Mouse (Mus musculus) forebrain, embryonic 11.5 days (tissue): ENCODE data around the gene Ltbr. TPM values are rescaled to one million over a fixed set of nuclear protein-coding genes. Genes with fewer than 3 reads are reported as not detected.
A peak's percentile ranks its signal among the peaks of the same experiment; 100 is the strongest.

ENCODE experiments used
- ATAC-seq: fragments of 200-750 bp; cut with Nextera tagmentation; replicated peaks from 2 replicates; pipeline ENCODE4 v1.8.0; 2017; ENCODE audit warnings: moderate TSS enrichment; ENCODE audit not compliant: low FRiP score
- DNase-seq: peaks from one replicate; pipeline ENCODE4 v3.0.0-alpha.2; 2017; ENCODE audit warnings: low spot score
- H3K27ac ChIP-seq: fragments of 300-500 bp; sonication (generic); 2 replicates; pipeline ENCODE4 v1.5.1; 2014; ENCODE audit warnings: low read depth, low read length
- H3K27me3 ChIP-seq: fragments of 300-500 bp; sonication (generic); 2 replicates; pipeline ENCODE4 v1.6.1; 2014; ENCODE audit warnings: mild to moderate bottlenecking, low read length, mixed read lengths; ENCODE audit not compliant: control insufficient read depth, insufficient read depth
- H3K36me3 ChIP-seq: fragments of 300-500 bp; sonication (generic); 2 replicates; pipeline ENCODE4 v1.6.1; 2014; ENCODE audit warnings: mild to moderate bottlenecking, low read length, moderate library complexity, mixed read lengths; ENCODE audit not compliant: control insufficient read depth, insufficient read depth
- H3K4me1 ChIP-seq: fragments of 300-500 bp; sonication (generic); replicated peaks from 2 replicates; pipeline ENCODE4 v1.6.1; 2014; ENCODE audit warnings: low read length, mixed read lengths; ENCODE audit not compliant: control insufficient read depth, insufficient read depth
- H3K4me2 ChIP-seq: fragments of 300-500 bp; sonication (generic); 2 replicates; pipeline ENCODE4 v1.6.1; 2014; ENCODE audit warnings: low read depth, mild to moderate bottlenecking, low read length, moderate library complexity, mixed read lengths; ENCODE audit not compliant: severe bottlenecking
- H3K4me3 ChIP-seq: fragments of 300-500 bp; sonication (generic); 2 replicates; pipeline ENCODE4 v1.5.1; 2014; ENCODE audit warnings: low read depth, low read length
- H3K9ac ChIP-seq: fragments of 300-500 bp; sonication (generic); 2 replicates; pipeline ENCODE4 v1.6.1; 2014; ENCODE audit warnings: low read length
- H3K9me3 ChIP-seq: fragments of 300-500 bp; sonication (generic); 2 replicates; pipeline ENCODE4 v1.6.1; 2016; ENCODE audit warnings: low read length, mixed read lengths; ENCODE audit not compliant: control insufficient read depth
- WGBS: fragments of 180-500 bp; shearing (Covaris S2); extraction: QIAGEN DNeasy Blood & Tissue Kit; methylation state at CpG from one replicate; pipeline ENCODE4 v1.1.7; 2014; 5-methylcytosine and 5-hydroxymethylcytosine counted together
- polyA plus RNA-seq: library from polyadenylated mRNA; unstranded; fragments of >200 nt; fragmentation: Nextera tagmentation; extraction: Ambion mirVana; gene quantifications from 2 replicates; pipeline ENCODE4 v1.2.1, GENCODE M21; 2014

The Ltbr gene
- polyA plus RNA-seq, 1 experiment from 2014 or later: 16.6 TPM

GRCm38 (mm10) chr6:125349575-125350230 is 36.0 kb upstream of the Ltbr start:
- H3K36me3 ChIP-seq: no peaks in the 10 kb centered on the region
- no peak overlapping the region for H3K27ac ChIP-seq
- DNase-seq (peak; percentile 75), ATAC-seq (peak; percentile 72)
- H3K4me3 ChIP-seq: peak overlapping the region; percentile 50
- H3K4me2 ChIP-seq: peak overlapping the region; percentile 93
- under 1% methylated on average over 27 of the region's 27 CpGs for WGBS
- H3K9me3 ChIP-seq: no peaks in the 10 kb centered on the region
- peak overlapping the region; percentile 64 for H3K9ac ChIP-seq
- peaks cover 17% of the 10 kb centered on the region; the same call in 1 of the 2 replicates for H3K4me1 ChIP-seq
- 0 out of 2 replicates have a peak, but pooled peaks cover 3% of the 10 kb centered on the region for H3K27me3 ChIP-seq

GRCm38 (mm10) chr6:125348721-125349574 is 35.3 kb upstream of the Ltbr start, which contains the start of gene Tnfrsf1a:
Gene Tnfrsf1a, plus strand, starts transcription at chr6:125349362.
- Histone ChIP-seq H3K27ac (no peak within 1 kb of the TSS), H3K4me3 (peak within 1 kb of the TSS; percentile 50), H3K9me3 (no peaks in the 10 kb centered on the region), H3K4me2 (peak within 1 kb of the TSS; percentile 93), H3K36me3 (no peaks in the 10 kb centered on the region), H3K4me1 (peaks cover 12% of the 10 kb centered on the region; the same call in 1 of the 2 replicates), H3K9ac (peak within 1 kb of the TSS; percentile 64), H3K27me3 (0 out of 2 replicates have a peak, but pooled peaks cover 3% of the 10 kb centered on the region)
- ATAC-seq (no peak; the same call in 1 of the 2 replicates), DNase-seq (no peak)
- 4% methylated on average over 22 of the region's 22 CpGs for WGBS

- ATAC-seq (no peak), DNase-seq (no peak)
- H3K9me3 ChIP-seq: no peaks in the 10 kb centered on the region
- H3K36me3 ChIP-seq: no peaks in the 10 kb centered on the region
- no peak overlapping the region for H3K4me3 ChIP-seq
- 0 out of 2 replicates have a peak, but pooled peaks cover 3% of the 10 kb centered on the region for H3K27me3 ChIP-seq
- no peak overlapping the region for H3K4me2 ChIP-seq
- H3K4me1 ChIP-seq: peaks cover 12% of the 10 kb centered on the region; the same call in 1 of the 2 replicates
- no peak overlapping the region for H3K27ac ChIP-seq
- no peak overlapping the region for H3K9ac ChIP-seq
- WGBS: 61% methylated on average over 2 of the region's 2 CpGs
Observed at GRCm38 (mm10) chr6:125346029-125346428, 32.3 kb upstream of the Ltbr start.

GRCm38 (mm10) chr6:125345625-125346024 is 31.9 kb upstream of the Ltbr start:
- 0 out of 2 replicates have a peak, but pooled peaks cover 3% of the 10 kb centered on the region for H3K27me3 ChIP-seq
- H3K4me2 ChIP-seq: no peak overlapping the region
- no peak overlapping the region for H3K9ac ChIP-seq
- WGBS: 74% methylated on average over 1 of the region's 1 CpGs
- H3K4me3 ChIP-seq: no peak overlapping the region
- H3K4me1 ChIP-seq: peaks cover 9% of the 10 kb centered on the region; the same call in 1 of the 2 replicates
- ATAC-seq (no peak), DNase-seq (no peak)
- no peaks in the 10 kb centered on the region for H3K9me3 ChIP-seq
- no peak overlapping the region for H3K27ac ChIP-seq
- no peaks in the 10 kb centered on the region for H3K36me3 ChIP-seq

GRCm38 (mm10) chr6:125344866-125345265 is 31.2 kb upstream of the Ltbr start:
- H3K4me3 ChIP-seq: no peak overlapping the region
- no peak overlapping the region for H3K27ac ChIP-seq
- no peaks in the 10 kb centered on the region for H3K36me3 ChIP-seq
- H3K9ac ChIP-seq: no peak overlapping the region
- 68% methylated on average over 4 of the region's 4 CpGs for WGBS
- no peak for DNase-seq
- peaks cover 5% of the 10 kb centered on the region; the same call in 1 of the 2 replicates for H3K4me1 ChIP-seq
- ATAC-seq: no peak
- no peaks in the 10 kb centered on the region for H3K9me3 ChIP-seq
- no peak overlapping the region for H3K4me2 ChIP-seq
- 0 out of 2 replicates have a peak, but pooled peaks cover 3% of the 10 kb centered on the region for H3K27me3 ChIP-seq

GRCm38 (mm10) chr6:125344084-125344483 is 30.4 kb upstream of the Ltbr start:
- DNase-seq: no peak
- no peaks in the 10 kb centered on the region for H3K9me3 ChIP-seq
- WGBS: 43% methylated on average over 8 of the region's 8 CpGs
- 0 out of 2 replicates have a peak, but pooled peaks cover 2% of the 10 kb centered on the region for H3K27me3 ChIP-seq
- ATAC-seq: no peak
- no peak overlapping the region for H3K4me2 ChIP-seq
- no peak overlapping the region for H3K9ac ChIP-seq
- H3K4me3 ChIP-seq: no peak overlapping the region
- H3K4me1 ChIP-seq: peaks cover 2% of the 10 kb centered on the region; the same call in 1 of the 2 replicates
- H3K36me3 ChIP-seq: no peaks in the 10 kb centered on the region
- H3K27ac ChIP-seq: no peak overlapping the region

- Histone ChIP-seq H3K9ac (no peak overlapping the region), H3K27ac (no peak overlapping the region), H3K9me3 (no peaks in the 10 kb centered on the region), H3K27me3 (no peaks in the 10 kb centered on the region), H3K36me3 (no peaks in the 10 kb centered on the region), H3K4me1 (no peaks in the 10 kb centered on the region; the same call in 1 of the 2 replicates), H3K4me2 (no peak overlapping the region), H3K4me3 (no peak overlapping the region)
- DNase-seq (no peak), ATAC-seq (no peak)
- 70% methylated on average over 3 of the region's 3 CpGs for WGBS
Observed at GRCm38 (mm10) chr6:125342198-125342597, 28.5 kb upstream of the Ltbr start.

GRCm38 (mm10) chr6:125340244-125340643 is 26.6 kb upstream of the Ltbr start:
- DNase-seq: no peak
- no peak overlapping the region for H3K4me3 ChIP-seq
- H3K4me2 ChIP-seq: no peak overlapping the region
- H3K4me1 ChIP-seq: no peaks in the 10 kb centered on the region; the same call in 1 of the 2 replicates
- no peaks in the 10 kb centered on the region for H3K27me3 ChIP-seq
- no peaks in the 10 kb centered on the region for H3K36me3 ChIP-seq
- H3K9ac ChIP-seq: no peak overlapping the region
- H3K9me3 ChIP-seq: no peaks in the 10 kb centered on the region
- 82% methylated on average over 5 of the region's 5 CpGs for WGBS
- ATAC-seq: no peak
- no peak overlapping the region for H3K27ac ChIP-seq
